Mouse (Mus musculus) myocyte (in vitro differentiated cells): ENCODE measurements around the gene Swt1. TPM values are rescaled to one million over a fixed set of nuclear protein-coding genes. Genes with fewer than 3 reads are reported as not detected.

ENCODE experiments used
- H3K27me3 ChIP-seq: one replicate; pipeline ENCODE4 v1.6.1; 2011; ENCODE audit not compliant: control insufficient read depth, insufficient read depth, insufficient read length
- H3K36me3 ChIP-seq: one replicate; pipeline ENCODE4 v1.6.1; 2011; ENCODE audit not compliant: control insufficient read depth, insufficient read depth
- H3K4me2 ChIP-seq: one replicate; pipeline ENCODE4 v1.6.1; 2011; ENCODE audit warnings: low read depth, control low read depth
- H3K4me3 ChIP-seq: one replicate; pipeline ENCODE4 v1.5.1; 2011; ENCODE audit warnings: mild to moderate bottlenecking, control low read depth, moderate library complexity
- H3K79me2 ChIP-seq: one replicate; pipeline ENCODE4 v1.6.1; 2011; ENCODE audit not compliant: control insufficient read depth, insufficient read depth
- H3ac ChIP-seq: one replicate; pipeline ENCODE4 v1.6.1; 2011; ENCODE audit not compliant: control insufficient read depth, insufficient read length
- CEBPB ChIP-seq: IDR thresholded peaks from 2 replicates; pipeline ENCODE4 v1.6.1; 2011; ENCODE audit warnings: mild to moderate bottlenecking, moderate library complexity; ENCODE audit not compliant: poor library complexity, insufficient read depth, severe bottlenecking
- E2F4 ChIP-seq: IDR thresholded peaks from one replicate; pipeline ENCODE4 v1.6.1; 2011; ENCODE audit warnings: mild to moderate bottlenecking, control low read depth, moderate library complexity; ENCODE audit not compliant: insufficient read depth
- MAX ChIP-seq: IDR thresholded peaks from one replicate; pipeline ENCODE4 v1.6.1; 2011; ENCODE audit warnings: low read depth, mild to moderate bottlenecking, control low read depth
- MYOD1 ChIP-seq, 3 experiments: IDR thresholded peaks; one replicate each; pipeline ENCODE4 v1.6.1; 2011; ENCODE audit warnings: control low read depth in 2 of 3, low read depth in 2 of 3, mild to moderate bottlenecking in 2 of 3, moderate library complexity in 1 of 3; ENCODE audit not compliant: insufficient read length in 2 of 3, control insufficient read depth in 1 of 3
- MYOG ChIP-seq, 3 experiments: IDR thresholded peaks; one replicate each; pipeline ENCODE4 v1.6.1; 2011; ENCODE audit warnings: control low read depth in 2 of 3, low read depth in 2 of 3, mild to moderate bottlenecking in 2 of 3; ENCODE audit not compliant: insufficient read length in 2 of 3, control insufficient read depth in 1 of 3, insufficient read depth in 1 of 3
- POLR2A ChIP-seq: IDR thresholded peaks from one replicate; pipeline ENCODE4 v1.6.1; 2011; ENCODE audit warnings: low read depth, mild to moderate bottlenecking, control low read depth, moderate library complexity; ENCODE audit not compliant: insufficient read length
- POLR2AphosphoS2 ChIP-seq: IDR thresholded peaks from one replicate; pipeline ENCODE4 v1.6.1; 2011; ENCODE audit warnings: low read depth, control low read depth; ENCODE audit not compliant: insufficient read length
- REST ChIP-seq: IDR thresholded peaks from one replicate; pipeline ENCODE4 v1.6.1; 2011; ENCODE audit warnings: mild to moderate bottlenecking, control low read depth, moderate library complexity; ENCODE audit not compliant: insufficient read depth, insufficient read length
- SRF ChIP-seq: IDR thresholded peaks from one replicate; pipeline ENCODE4 v1.6.1; 2011; ENCODE audit warnings: low read depth; ENCODE audit not compliant: control insufficient read depth, insufficient read length
- TCF12 ChIP-seq: IDR thresholded peaks from one replicate; pipeline ENCODE4 v1.6.1; 2011; ENCODE audit warnings: mild to moderate bottlenecking, control low read depth; ENCODE audit not compliant: poor library complexity, insufficient read depth, severe bottlenecking
- TCF3 ChIP-seq: IDR thresholded peaks from one replicate; pipeline ENCODE4 v1.6.1; 2011; ENCODE audit warnings: low read depth, control low read depth; ENCODE audit not compliant: insufficient read length
- USF1 ChIP-seq: IDR thresholded peaks from one replicate; pipeline ENCODE4 v1.6.1; 2011; ENCODE audit warnings: low read depth, mild to moderate bottlenecking, control low read depth, moderate library complexity
- polyA plus RNA-seq: library from polyadenylated mRNA; unstranded; fragments of >200 nt; fragmentation: generic; extraction: Trizol; gene quantifications from one replicate; pipeline ENCODE4 v1.2.1, GENCODE M21; 2012; ENCODE audit warnings: missing spikeins

The Swt1 gene
- polyA plus RNA-seq, 1 experiment, result 2.7 TPM

DNA sequence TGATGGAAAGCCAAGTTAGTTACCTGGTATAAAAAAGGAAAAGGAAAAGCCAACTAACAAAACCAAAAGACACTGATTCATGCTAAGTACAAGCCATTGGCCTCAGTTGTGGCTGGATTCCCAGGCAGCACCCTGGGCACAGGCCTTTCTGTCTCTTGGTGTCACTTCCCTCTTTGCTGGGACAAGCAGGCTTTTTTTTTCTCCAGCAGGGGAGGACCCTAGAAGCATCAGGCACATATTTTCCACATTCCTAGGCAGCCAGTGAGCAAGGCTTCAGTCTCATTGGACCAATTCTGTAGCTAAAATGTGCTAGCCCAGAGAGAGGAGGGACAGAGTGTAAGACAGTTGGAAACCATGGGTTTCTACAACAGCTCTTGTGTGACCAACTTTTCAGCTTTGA, 90.0 kb downstream of the Swt1 start:
- no peak for TF ChIP-seq E2F4
- no peak for TF ChIP-seq SRF
- TF ChIP-seq MAX, result no peak
- no peak for TF ChIP-seq POLR2AphosphoS2
- TF ChIP-seq MYOG (IDR thresholded peaks at IDR 0.05; ENCODE audit: control insufficient read depth in 1 of 3, insufficient read depth in 1 of 3, insufficient read length in 2 of 3, low read depth in 2 of 3), result no peak
- no peak for TF ChIP-seq USF1
- TF ChIP-seq TCF3, result no peak
- TF ChIP-seq REST, result no peak
- no peak for TF ChIP-seq MYOD1 (IDR thresholded peaks at IDR 0.05; ENCODE audit: control insufficient read depth in 1 of 3, insufficient read length in 2 of 3, low read depth in 2 of 3)
- no peak for TF ChIP-seq CEBPB
- no peak for TF ChIP-seq TCF12
- no peak for TF ChIP-seq POLR2A

DNA sequence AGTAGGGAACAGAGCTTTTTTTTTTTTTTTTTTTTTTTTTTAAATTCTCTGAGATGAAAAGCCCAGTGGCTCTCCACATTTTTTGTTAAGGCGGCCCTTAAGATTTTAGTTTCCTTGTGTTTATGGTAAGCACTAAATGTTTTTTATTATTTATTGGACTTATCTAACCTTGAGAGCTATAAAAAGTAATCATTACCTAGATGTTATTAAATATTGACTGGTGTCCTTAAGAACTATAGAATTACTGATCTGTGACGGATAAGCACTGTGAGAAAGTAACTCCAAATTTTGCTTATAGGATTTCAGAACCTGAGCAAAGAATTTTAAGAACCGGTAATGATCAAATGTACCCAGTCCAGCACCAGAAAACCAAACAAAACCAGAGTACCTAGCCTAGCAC, 95.4 kb downstream of the Swt1 start:
- Histone ChIP-seq H3K79me2 (no peaks in the 10 kb centered on the region), H3K4me2 (no peak overlapping the region), H3K4me3 (no peak overlapping the region), H3K36me3 (no peaks in the 10 kb centered on the region), H3K27me3 (no peaks in the 10 kb centered on the region), H3ac (no peak overlapping the region)
- TF ChIP-seq MYOD1 (IDR thresholded peaks at IDR 0.05; ENCODE audit: control insufficient read depth in 1 of 3, insufficient read length in 2 of 3, low read depth in 2 of 3), result no peak
- no peak for TF ChIP-seq REST

More for the DNA sequence above, 90.0 kb downstream of the Swt1 start:
- no peaks in the 10 kb centered on the region for H3K36me3 ChIP-seq
- no peak overlapping the region for H3K4me3 ChIP-seq
- no peaks in the 10 kb centered on the region for H3K27me3 ChIP-seq
- no peak overlapping the region for H3ac ChIP-seq
- no peaks in the 10 kb centered on the region for H3K79me2 ChIP-seq
- no peak overlapping the region for H3K4me2 ChIP-seq

DNA sequence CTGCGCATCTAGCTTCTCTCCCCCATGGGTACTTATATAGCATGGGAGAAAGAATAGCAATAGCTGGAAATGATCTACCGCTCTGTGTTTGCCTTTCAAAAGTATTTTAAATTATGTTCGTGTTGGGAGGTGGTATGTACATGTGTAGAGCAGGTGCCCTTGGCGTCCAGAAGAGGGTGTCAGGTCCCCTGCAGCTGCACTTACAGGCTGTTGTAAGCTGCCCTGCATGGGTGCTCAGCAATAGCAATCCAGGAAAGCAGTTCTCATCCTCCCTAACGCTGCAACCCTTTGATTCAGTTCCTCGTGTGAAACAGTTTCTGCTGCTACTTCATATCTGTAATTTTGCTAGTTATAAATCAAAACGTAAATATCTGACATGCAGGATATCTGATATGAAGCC, 98.7 kb downstream of the Swt1 start:
- Histone ChIP-seq H3K4me2 (no peak overlapping the region), H3K36me3 (no peaks in the 10 kb centered on the region), H3K79me2 (no peaks in the 10 kb centered on the region), H3K4me3 (no peak overlapping the region), H3K27me3 (no peaks in the 10 kb centered on the region), H3ac (no peak overlapping the region)
- TF ChIP-seq POLR2A (no peak), USF1 (no peak), E2F4 (no peak), POLR2AphosphoS2 (no peak), CEBPB (no peak), MYOD1 (IDR thresholded peaks at IDR 0.05; ENCODE audit: control insufficient read depth in 1 of 3, insufficient read length in 2 of 3, low read depth in 2 of 3) (no peak), TCF12 (no peak), MAX (no peak)

DNA sequence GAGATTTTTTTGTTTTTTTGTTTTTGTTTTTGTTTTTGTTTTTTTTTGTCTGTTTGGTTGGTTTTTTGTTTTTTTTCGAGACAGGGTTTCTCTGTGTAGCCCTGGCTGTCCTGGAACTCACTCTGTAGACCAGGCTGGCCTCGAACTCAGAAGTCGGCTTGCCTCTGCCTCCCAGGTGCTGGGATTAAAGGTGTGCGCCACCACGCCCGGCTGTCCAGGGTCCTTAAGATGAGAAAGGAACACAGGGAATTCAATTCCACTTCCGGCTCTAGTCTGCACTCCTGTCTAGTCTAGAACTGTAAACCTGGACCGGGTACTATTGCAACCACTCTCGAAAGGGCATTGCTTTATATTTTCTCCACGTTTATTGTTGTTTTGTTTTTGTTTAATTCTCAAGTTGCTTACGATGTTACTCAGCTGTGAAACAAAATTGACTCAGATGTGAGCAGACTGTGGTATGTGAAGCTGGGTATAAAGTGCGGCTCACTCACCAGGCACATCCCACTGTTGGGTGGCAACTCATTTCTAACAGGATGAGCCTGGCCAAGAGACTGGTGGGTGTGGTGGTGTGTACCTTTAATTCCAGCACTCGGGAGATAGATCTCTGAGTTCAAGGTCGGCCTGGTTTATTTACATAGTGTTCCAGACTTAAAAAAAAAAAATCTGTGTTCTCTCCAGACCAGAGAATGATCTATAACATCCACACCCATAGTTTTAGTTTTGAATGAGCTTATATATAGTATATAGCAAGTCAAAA, 99.7 kb downstream of the Swt1 start:
- Histone ChIP-seq H3K27me3 (no peaks in the 10 kb centered on the region), H3K4me2 (no peak overlapping the region), H3ac (no peak overlapping the region), H3K79me2 (no peaks in the 10 kb centered on the region), H3K4me3 (no peak overlapping the region), H3K36me3 (no peaks in the 10 kb centered on the region)
- TF ChIP-seq MYOD1 (IDR thresholded peaks at IDR 0.05; ENCODE audit: control insufficient read depth in 1 of 3, insufficient read length in 2 of 3, low read depth in 2 of 3) (no peak), CEBPB (no peak), E2F4 (no peak), TCF3 (no peak), REST (no peak), MAX (no peak), TCF12 (no peak), USF1 (no peak), SRF (no peak), POLR2A (no peak), MYOG (IDR thresholded peaks at IDR 0.05; ENCODE audit: control insufficient read depth in 1 of 3, insufficient read depth in 1 of 3, insufficient read length in 2 of 3, low read depth in 2 of 3) (no peak)

- Histone ChIP-seq H3K4me2 (no peak overlapping the region), H3K4me3 (no peak overlapping the region), H3ac (no peak overlapping the region), H3K79me2 (no peaks in the 10 kb centered on the region), H3K36me3 (no peaks in the 10 kb centered on the region), H3K27me3 (no peaks in the 10 kb centered on the region)
- TF ChIP-seq MAX (no peak), REST (no peak), MYOG (IDR thresholded peaks at IDR 0.05; ENCODE audit: control insufficient read depth in 1 of 3, insufficient read depth in 1 of 3, insufficient read length in 2 of 3, low read depth in 2 of 3) (no peak), E2F4 (no peak), POLR2A (no peak), TCF12 (no peak), MYOD1 (IDR thresholded peaks at IDR 0.05; ENCODE audit: control insufficient read depth in 1 of 3, insufficient read length in 2 of 3, low read depth in 2 of 3) (peak in 1 of 3 experiments; percentile 57), SRF (no peak)
Measured at GRCm38 (mm10) chr1:151325328-151325727, 102.9 kb downstream of the Swt1 start.
